Mouse (Mus musculus): ENCODE measurements at regions not wholly inside any gene's neighbourhood (a gene's known extent, or its start where the extent isn't known, plus 50 kb on each side); places are given as distances from the start of the nearest gene placed in this dataset.

DNA sequence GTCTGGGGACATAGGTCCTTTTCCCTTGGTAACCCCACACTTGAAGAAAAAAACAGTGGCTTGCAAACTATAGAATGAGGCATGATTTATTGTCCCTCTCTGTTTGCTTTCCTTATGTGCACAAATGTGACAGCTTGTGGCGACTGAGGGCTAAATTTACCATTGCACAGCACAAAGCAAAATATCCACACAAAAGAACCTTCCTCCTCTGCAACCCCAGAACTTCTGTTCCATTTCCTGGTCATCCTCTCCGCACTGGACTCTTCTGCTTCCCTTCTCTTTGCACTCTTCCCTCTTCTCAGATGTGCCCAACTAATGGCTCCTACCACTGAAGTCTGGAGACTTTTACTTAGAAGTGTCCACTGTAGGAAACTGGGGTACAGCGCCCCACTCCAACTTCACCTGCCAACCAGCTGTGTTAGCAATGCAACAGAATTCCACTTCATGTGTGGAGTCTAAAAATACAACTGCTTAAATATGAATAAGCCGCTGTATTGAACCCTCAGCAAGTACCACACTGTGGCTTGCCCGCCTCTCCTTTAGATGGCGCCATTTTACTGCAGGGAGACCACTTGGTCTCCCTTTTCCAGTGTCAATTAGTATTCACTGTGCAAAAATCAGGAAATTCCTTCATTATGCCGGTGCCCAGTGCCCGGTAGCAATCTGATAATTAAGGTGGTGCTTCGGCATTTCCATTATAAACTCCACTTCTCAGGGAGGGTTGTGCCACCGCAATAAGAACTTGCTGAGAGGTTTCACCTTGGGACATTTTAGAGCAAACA lies 199.6 kb downstream of the Foxa2 start:
- TF ChIP-seq MAFK (IDR thresholded peaks at IDR 0.05; ENCODE audit: insufficient read depth, low read depth, low read length) = no peak
- no peak for TF ChIP-seq ZNF384 (IDR thresholded peaks at IDR 0.05; ENCODE audit: low read depth, low read length)
- no peak for TF ChIP-seq HCFC1 (IDR thresholded peaks at IDR 0.05; ENCODE audit: borderline replicate concordance, insufficient read depth, low read length)
